Mouse (Mus musculus): ENCODE measurements at regions not wholly inside any gene's neighbourhood (a gene's known extent, or its start where the extent isn't known, plus 50 kb on each side); places are given as distances from the start of the nearest gene placed in this dataset.

DNA sequence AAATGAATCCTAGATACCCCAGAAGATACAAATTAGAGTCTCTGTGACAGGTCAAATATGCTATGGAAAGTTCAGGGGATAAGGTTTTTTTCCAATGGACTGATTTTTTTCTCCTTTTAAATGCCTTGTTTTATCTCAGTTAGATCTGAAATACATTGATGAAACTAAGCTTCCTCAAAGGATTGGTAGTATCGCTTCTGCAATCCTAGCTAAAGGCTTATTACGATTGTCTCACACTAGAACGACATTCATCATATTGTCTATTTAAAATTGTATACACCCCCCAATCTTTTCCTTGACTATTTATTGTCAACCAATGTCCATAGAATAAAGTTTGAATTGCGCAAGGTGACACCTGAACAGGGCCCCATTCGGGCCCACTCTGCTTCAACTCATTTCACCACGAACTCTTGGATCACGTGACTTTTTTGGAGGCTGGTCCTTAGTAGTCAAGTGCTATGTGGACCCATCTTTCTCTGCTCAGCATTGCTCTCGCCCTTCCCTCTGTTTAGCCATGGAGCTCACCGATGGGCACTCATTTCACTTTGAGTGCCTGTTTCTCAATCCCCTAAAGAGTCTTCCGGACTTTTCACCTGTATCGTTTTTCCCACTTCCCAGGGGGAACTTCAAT, 85.6 kb upstream of the Ednrb start:
- DNase-seq: no peak

DNA sequence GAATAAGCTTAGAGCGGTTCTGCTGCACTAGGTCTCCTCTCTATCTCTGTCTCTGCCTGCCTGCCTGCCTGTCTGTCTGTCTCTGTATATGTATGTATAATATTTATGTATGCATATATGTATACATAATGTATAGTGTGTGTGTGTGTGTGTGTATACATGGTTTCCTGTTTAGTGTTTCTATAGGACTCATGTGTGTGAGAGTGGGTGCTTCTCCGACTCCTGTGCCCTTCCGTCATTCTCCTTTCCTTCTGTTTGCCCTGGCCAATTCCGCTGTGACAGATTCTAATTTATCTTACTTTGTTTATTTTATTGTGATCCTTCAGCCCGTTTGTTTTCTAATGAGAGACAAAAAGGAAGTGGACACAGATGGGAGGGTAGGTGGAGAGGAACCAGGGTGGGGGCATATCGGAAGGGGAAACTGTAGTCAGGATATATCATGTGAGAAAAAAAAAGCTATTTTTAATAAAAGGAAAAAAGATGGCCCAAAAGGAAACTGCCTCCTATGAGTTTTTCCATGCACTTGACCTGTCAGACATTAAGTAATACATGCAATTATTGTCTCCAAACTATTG, 85.0 kb upstream of the Ednrb start:
- DNase-seq: no peak

DNA sequence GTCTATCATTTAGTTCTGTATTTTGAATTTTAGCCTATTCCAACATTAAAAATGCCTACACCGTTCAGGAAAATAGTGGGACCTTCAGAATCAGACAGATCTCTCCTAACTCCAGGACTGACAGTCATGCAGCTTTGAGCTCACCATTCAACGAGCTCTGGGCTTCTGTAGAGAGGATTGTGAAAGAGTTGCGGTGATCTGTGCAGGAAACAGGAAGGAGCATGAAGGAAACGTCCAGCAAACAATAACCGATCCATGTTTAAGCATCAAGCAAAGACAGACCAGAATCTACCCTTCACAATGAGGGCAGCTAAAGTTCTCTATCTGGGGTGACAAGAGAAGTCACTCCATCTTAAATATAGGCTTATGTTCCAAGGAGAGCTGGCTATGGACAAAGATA, 76.0 kb upstream of the Ednrb start:
- no peak for DNase-seq

GRCm38 (mm10) chr14:103919380-103919779, 75.2 kb upstream of the Ednrb start:
- DNase-seq: no peak

- DNase-seq: no peak
These were observed 69.3 kb upstream of the Ednrb start for GRCm38 (mm10) chr14:103913453-103913852.

DNA sequence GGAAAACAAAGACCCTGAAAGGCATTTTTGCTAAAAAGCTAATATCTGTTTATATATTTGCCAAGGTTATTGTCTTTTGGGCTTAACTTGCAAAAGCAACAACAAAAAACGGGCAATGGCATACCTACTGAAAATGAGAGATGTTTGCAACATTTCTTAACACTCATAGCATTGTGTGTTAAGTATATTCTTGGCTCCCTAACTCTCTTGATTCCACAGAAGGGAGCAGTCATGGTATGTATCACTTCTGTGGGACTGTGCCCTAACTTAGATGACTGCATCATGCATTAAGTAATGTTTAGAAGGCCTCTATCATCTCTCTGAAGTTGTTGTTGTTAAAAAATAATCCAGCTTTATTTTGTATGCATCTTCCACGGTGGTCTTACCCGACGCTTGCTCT, 67.5 kb upstream of the Ednrb start:
- DNase-seq: no peak

DNA sequence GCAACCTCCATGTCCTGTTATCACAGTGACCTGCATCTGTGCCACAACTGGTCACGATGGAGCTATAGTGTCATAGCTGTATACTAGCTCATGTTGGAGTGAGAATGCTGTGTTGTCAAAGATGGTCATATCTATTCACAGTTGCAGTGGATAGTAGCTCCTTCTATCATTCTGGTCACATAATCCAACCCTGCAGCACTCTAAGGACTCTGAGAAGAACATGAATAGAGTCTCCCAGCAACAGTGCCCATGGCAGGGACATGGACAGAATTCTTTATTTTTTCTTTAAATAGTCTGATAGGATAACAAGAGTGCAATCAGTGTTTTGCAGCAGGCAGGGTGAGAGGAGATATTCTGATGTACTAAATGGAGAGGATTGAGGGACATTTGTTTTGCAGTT, 67.1 kb upstream of the Ednrb start:
- no peak for DNase-seq

DNA sequence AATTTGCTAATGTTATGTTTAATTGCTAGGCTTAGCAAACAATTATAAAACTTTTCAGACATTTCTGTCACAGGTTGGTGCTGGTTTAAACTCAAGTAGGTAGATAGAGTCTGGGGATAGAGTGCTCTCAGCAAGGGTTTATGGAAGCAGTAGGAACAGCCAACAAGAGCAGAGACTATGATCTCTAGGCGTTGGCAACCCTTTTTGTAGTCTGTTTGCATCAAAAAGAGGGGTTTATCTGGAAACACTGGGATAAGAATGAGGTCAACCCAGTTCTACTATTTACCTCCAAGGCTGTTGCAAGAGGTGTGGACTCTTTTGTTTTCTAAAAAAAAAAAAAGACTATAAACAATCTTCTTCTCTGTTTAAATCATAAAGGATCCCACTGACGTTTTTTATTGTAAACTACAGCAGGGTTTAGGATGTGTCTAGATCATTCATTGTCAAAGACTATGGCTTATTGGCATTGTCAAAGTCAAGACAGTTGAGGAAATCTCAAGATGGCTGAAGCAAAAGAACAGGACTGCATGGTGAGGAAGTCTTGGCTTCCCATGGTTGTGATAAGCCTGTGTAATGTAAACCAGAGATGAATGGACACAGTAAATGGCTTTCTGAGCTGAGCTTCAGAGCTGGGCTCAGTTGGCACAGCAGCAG, 62.3 kb upstream of the Ednrb start:
- no peak for DNase-seq

DNA sequence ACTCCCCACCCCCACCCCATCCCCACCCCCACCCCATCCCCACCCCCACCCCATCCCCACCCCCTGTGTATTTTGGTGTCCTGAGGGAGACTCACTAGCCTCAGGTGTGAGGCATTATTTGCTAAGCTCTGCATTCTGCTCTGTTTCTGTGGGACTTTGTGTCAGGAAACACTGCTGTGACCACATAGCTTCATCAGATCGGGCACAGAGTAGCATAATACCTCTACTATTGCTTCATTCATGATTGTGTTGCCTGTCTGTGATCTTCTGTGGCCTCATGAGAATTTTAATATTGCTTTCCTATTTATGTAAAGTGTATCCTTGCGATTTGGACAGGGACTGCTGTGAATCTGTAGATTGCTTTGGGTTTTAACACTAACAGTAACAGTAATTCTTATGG, 56.6 kb upstream of the Ednrb start:
- no peak for DNase-seq

DNA sequence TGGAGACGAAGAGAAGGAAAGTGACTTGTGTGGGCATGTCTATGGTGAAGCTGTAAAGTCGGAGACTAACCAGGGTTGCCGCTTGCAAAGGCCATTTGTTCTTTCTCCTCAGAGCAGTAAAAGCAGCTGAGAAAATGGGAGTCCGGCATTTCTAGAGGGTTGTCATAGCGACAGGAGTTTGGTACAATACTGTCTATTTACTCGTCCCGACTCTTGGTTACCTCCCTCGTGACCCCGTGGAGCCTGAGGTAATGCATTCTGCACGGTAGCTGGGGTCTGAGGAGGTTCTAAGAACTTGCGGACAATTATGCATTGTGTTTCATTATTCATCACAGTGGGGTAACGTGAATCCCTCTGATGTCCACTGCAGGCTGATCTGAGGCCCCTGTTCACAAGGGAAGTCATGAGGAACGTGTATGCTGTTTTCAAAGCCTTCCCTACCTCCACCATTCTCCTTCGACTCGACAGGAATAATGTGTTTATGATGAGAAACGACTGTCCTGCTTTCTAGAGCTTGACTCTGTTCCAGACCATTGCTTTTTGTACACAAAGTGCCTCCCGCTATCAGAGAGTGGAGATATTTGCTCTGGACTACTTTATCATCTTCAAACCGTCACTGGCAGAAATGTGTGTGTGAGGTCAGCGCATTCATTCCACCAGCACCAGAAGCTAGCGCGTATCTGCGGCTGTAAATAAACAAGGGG, 55.1 kb upstream of the Ednrb start:
- no peak for DNase-seq

- DNase-seq: no peak
These were observed 54.5 kb upstream of the Ednrb start for GRCm38 (mm10) chr14:103898689-103899088.

DNA sequence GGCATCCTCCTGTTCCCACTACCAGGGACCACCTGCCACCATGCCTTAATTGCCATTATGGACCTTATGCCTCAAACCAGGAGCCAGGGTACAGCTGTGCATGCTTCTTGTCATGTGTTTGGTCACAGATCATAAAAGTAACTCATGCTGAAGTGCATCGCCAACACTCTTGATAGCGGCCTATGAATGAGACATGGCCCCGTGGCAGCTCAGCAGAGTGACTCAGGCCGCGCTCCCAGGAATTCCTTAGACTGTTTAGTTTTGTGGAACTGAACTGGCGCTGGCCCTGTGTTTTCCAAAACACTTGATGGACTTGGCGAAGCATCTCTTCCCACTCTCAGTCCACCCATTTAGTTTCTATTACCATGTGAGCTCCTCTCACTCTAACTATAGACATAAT, 51.1 kb upstream of the Ednrb start:
- no peak for DNase-seq

Measured in cerebellum, adult 11-12 months (tissue).